Mouse (Mus musculus): ENCODE results near the gene Syde1.

Gene Syde1

GRCm38 (mm10) chr10:78575690-78576089, 16.1 kb downstream of the Syde1 start:
- no peak for DNase-seq (ENCODE audit: low read depth, low spot score)

GRCm38 (mm10) chr10:78575105-78575632, 16.6 kb downstream of the Syde1 start:
- no peak for DNase-seq (ENCODE audit: low read depth, low spot score)

- DNase-seq (ENCODE audit: low read depth, low spot score) = peak; percentile 92
These were observed 17.3 kb downstream of the Syde1 start, which contains the start of gene Ilvbl for GRCm38 (mm10) chr10:78574250-78575104. Gene Ilvbl (plus strand): TSS chr10:78574346.

- DNase-seq (ENCODE audit: low read depth, low spot score) = no peak
These were observed 18.5 kb downstream of the Syde1 start for GRCm38 (mm10) chr10:78573226-78573625.

- DNase-seq (ENCODE audit: low read depth, low spot score) = no peak
These were observed 20.9 kb downstream of the Syde1 start for GRCm38 (mm10) chr10:78570897-78571296.

GRCm38 (mm10) chr10:78570416-78570815, 21.3 kb downstream of the Syde1 start:
- DNase-seq (ENCODE audit: low read depth, low spot score) = no peak

GRCm38 (mm10) chr10:78569686-78570085, 22.1 kb downstream of the Syde1 start:
- no peak for DNase-seq (ENCODE audit: low read depth, low spot score)

- no peak for DNase-seq (ENCODE audit: low read depth, low spot score)
These were observed 22.6 kb downstream of the Syde1 start for GRCm38 (mm10) chr10:78569191-78569590.

- DNase-seq (ENCODE audit: low read depth, low spot score) = no peak
These were observed 26.7 kb downstream of the Syde1 start for GRCm38 (mm10) chr10:78565070-78565469.

GRCm38 (mm10) chr10:78540943-78541342, 50.8 kb downstream of the Syde1 start:
- DNase-seq (ENCODE audit: low read depth, low spot score) = peak; percentile 2
